ENCODE assay signal across 8 mouse cellular contexts in the genomic region with DNA sequence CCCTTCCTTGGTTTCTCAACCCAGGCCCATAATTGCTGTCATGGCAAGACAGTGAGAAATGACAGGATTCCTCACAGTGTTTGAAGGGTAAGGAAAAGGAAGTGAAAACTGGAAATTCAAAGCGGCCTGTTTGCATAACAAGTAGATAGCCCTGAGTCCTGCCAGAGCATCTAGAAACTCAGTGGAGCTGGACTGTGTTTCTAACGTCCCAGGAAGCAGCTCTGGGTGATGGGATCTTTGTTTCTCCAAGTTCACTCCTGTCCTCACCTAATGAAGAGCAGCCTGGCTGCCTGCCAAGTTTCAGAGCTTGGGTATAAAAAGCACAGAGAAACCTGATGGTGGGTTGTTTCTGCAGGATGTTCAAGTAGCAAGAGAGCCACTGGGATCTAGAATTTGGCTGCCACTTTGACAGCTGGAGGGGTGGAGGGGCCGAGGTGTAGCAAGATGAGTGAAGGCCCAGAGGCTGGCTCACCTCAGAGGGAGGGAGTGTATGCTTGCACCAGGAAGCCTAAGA.
DNase-seq lines count a peak whose midpoint lies in the region; ATAC-seq lines count a peak whose summit lies in the region.
"Had no signal": no experiment of that assay in that cellular context is flagged by ENCODE, and none has a peak within 500 bp of the region (broad histone marks: within the 10 kb centered on the region; RNA-seq: fewer than 3 reads in every experiment).

No protein-coding gene starts in this region.

- H3K4me2 ChIP-seq in midbrain, embryonic 14.5 days (ENCODE audit: low read length) = no peak overlapping the region
- no peak overlapping the region for H3K4me2 ChIP-seq in midbrain, embryonic 13.5 days (replicated peaks)
- H3K4me2 ChIP-seq in embryonic facial prominence, embryonic 15.5 days (replicated peaks) = 0 out of 2 replicates have a peak overlapping the region, but pooled peaks have one; percentile 1
- no peak overlapping the region for H3K4me2 ChIP-seq in hindbrain, embryonic 14.5 days (replicated peaks)
- no peak overlapping the region for H3K4me2 ChIP-seq in stomach, embryonic 15.5 days
- H3K4me2 ChIP-seq: neural tube, embryonic 12.5 days had no signal

- H3K9ac ChIP-seq in midbrain, embryonic 14.5 days (replicated peaks; ENCODE audit: low read length) = no peak overlapping the region
- H3K9ac ChIP-seq in midbrain, embryonic 13.5 days (replicated peaks) = no peak overlapping the region
- no peak overlapping the region for H3K9ac ChIP-seq in embryonic facial prominence, embryonic 15.5 days
- H3K9ac ChIP-seq in hindbrain, embryonic 14.5 days = no peak overlapping the region
- H3K9ac ChIP-seq in stomach, embryonic 15.5 days = no peak overlapping the region
- H3K9ac ChIP-seq: neural tube, embryonic 12.5 days had no signal

- H3K36me3 ChIP-seq in midbrain, embryonic 14.5 days (ENCODE audit: control insufficient read depth, insufficient read depth, low read length) = peaks cover 36% of the 10 kb centered on the region
- peaks cover 32% of the 10 kb centered on the region for H3K36me3 ChIP-seq in midbrain, embryonic 13.5 days
- no peaks in the 10 kb centered on the region for H3K36me3 ChIP-seq in embryonic facial prominence, embryonic 15.5 days
- H3K36me3 ChIP-seq in hindbrain, embryonic 14.5 days (replicated peaks; ENCODE audit: control insufficient read depth, insufficient read depth) = peaks cover 42% of the 10 kb centered on the region
- H3K36me3 ChIP-seq in stomach, embryonic 15.5 days = no peaks in the 10 kb centered on the region
- H3K36me3 ChIP-seq: neural tube, embryonic 12.5 days had no signal

- H3K27ac ChIP-seq in midbrain, embryonic 14.5 days (replicated peaks; ENCODE audit: low read depth, low read length) = no peak overlapping the region
- H3K27ac ChIP-seq in midbrain, embryonic 13.5 days = no peak overlapping the region
- H3K27ac ChIP-seq in embryonic facial prominence, embryonic 15.5 days (replicated peaks) = peak overlapping the region; percentile 68
- no peak overlapping the region for H3K27ac ChIP-seq in hindbrain, embryonic 14.5 days
- peak overlapping the region; percentile 75 for H3K27ac ChIP-seq in stomach, embryonic 15.5 days
- H3K27ac ChIP-seq: neural tube, embryonic 12.5 days had no signal

- no peaks in the 10 kb centered on the region for H3K4me1 ChIP-seq in midbrain, embryonic 14.5 days (ENCODE audit: control insufficient read depth, insufficient read depth, low read length)
- 0 out of 2 replicates have a peak, but pooled peaks cover 4% of the 10 kb centered on the region for H3K4me1 ChIP-seq in midbrain, embryonic 13.5 days (replicated peaks)
- H3K4me1 ChIP-seq in embryonic facial prominence, embryonic 15.5 days = peaks cover 57% of the 10 kb centered on the region
- H3K4me1 ChIP-seq in hindbrain, embryonic 14.5 days (replicated peaks; ENCODE audit: control insufficient read depth, insufficient read depth, low read length) = 0 out of 2 replicates have a peak, but pooled peaks cover 6% of the 10 kb centered on the region
- peaks cover 42% of the 10 kb centered on the region for H3K4me1 ChIP-seq in stomach, embryonic 15.5 days

- no peaks in the 10 kb centered on the region for H3K27me3 ChIP-seq in midbrain, embryonic 14.5 days (ENCODE audit: control insufficient read depth, insufficient read depth, low read length)
- no peaks in the 10 kb centered on the region for H3K27me3 ChIP-seq in midbrain, embryonic 13.5 days
- H3K27me3 ChIP-seq in embryonic facial prominence, embryonic 15.5 days = no peaks in the 10 kb centered on the region
- no peaks in the 10 kb centered on the region for H3K27me3 ChIP-seq in hindbrain, embryonic 14.5 days (ENCODE audit: control insufficient read depth, insufficient read depth, low read length)
- H3K27me3 ChIP-seq in stomach, embryonic 15.5 days (replicated peaks) = no peaks in the 10 kb centered on the region
- H3K27me3 ChIP-seq: neural tube, embryonic 12.5 days had no signal

- DNase-seq in midbrain, embryonic 14.5 days = peak; percentile 60
- DNase-seq in hindbrain, embryonic 14.5 days (ENCODE audit: low spot score) = peak; percentile 33
- no peak for DNase-seq in adrenal gland, adult 8-10 months
- DNase-seq in layer of hippocampus, postnatal 10 days (ENCODE audit: low spot score in 2 of 2) = no peak

- 50% methylated on average over 3 of the region's 3 CpGs for WGBS in midbrain, embryonic 14.5 days
- 68% methylated on average over 3 of the region's 3 CpGs for WGBS in midbrain, embryonic 13.5 days
- 34% methylated on average over 3 of the region's 3 CpGs for WGBS in embryonic facial prominence, embryonic 15.5 days
- 59% methylated on average over 3 of the region's 3 CpGs for WGBS in hindbrain, embryonic 14.5 days
- WGBS in stomach, embryonic 15.5 days = 14% methylated on average over 3 of the region's 3 CpGs

- H3K9me3 ChIP-seq in midbrain, embryonic 14.5 days (ENCODE audit: control insufficient read depth, low read length) = no peaks in the 10 kb centered on the region
- no peaks in the 10 kb centered on the region for H3K9me3 ChIP-seq in midbrain, embryonic 13.5 days
- H3K9me3 ChIP-seq in embryonic facial prominence, embryonic 15.5 days (replicated peaks) = no peaks in the 10 kb centered on the region
- H3K9me3 ChIP-seq in hindbrain, embryonic 14.5 days (ENCODE audit: control insufficient read depth, low read length) = no peaks in the 10 kb centered on the region
- H3K9me3 ChIP-seq in stomach, embryonic 15.5 days = no peaks in the 10 kb centered on the region
- H3K9me3 ChIP-seq: neural tube, embryonic 12.5 days had no signal

- no peak for ATAC-seq in midbrain, embryonic 14.5 days (ENCODE audit: low FRiP score, low TSS enrichment)
- no peak for ATAC-seq in midbrain, embryonic 13.5 days
- 0 out of 2 replicates have a peak, but pooled peaks have one; percentile 35 for ATAC-seq in embryonic facial prominence, embryonic 15.5 days (ENCODE audit: insufficient number of reproducible peaks, low FRiP score, low TSS enrichment, low read depth)
- ATAC-seq in hindbrain, embryonic 14.5 days (ENCODE audit: low FRiP score) = no peak
- ATAC-seq in stomach, embryonic 15.5 days (ENCODE audit: insufficient read depth, low FRiP score, low read depth) = no peak

- H3K4me3 ChIP-seq in midbrain, embryonic 14.5 days (replicated peaks; ENCODE audit: low read depth, low read length) = no peak overlapping the region
- no peak overlapping the region for H3K4me3 ChIP-seq in midbrain, embryonic 13.5 days (replicated peaks)
- no peak overlapping the region for H3K4me3 ChIP-seq in embryonic facial prominence, embryonic 15.5 days (replicated peaks)
- H3K4me3 ChIP-seq in hindbrain, embryonic 14.5 days (replicated peaks; ENCODE audit: low read length) = no peak overlapping the region
- no peak overlapping the region for H3K4me3 ChIP-seq in stomach, embryonic 15.5 days (replicated peaks)
- H3K4me3 ChIP-seq: neural tube, embryonic 12.5 days had no signal

Comparison
In these comparisons a context has a peak if more than half of its experiments do, and no peak if none do; other contexts are left out.
1. DNase-seq: peak in midbrain, embryonic 14.5 days (single experiment) and hindbrain, embryonic 14.5 days (single experiment); none in adrenal gland, adult 8-10 months (single experiment) and layer of hippocampus, postnatal 10 days (0 of 2).
2. H3K27ac ChIP-seq: peak in embryonic facial prominence, embryonic 15.5 days (single experiment) and stomach, embryonic 15.5 days (single experiment); none in midbrain, embryonic 14.5 days (single experiment), midbrain, embryonic 13.5 days (single experiment) and hindbrain, embryonic 14.5 days (single experiment).